Mouse (Mus musculus): ENCODE measurements around the gene Olfr286. TPM values are rescaled to one million over a fixed set of nuclear protein-coding genes. Genes with fewer than 3 reads are reported as not detected.

Olfr286 gene
- total RNA-seq (2021), result not detected
- long read RNA-seq, experiment 1, result 0 reads
- long read RNA-seq, experiment 2, result 0 reads

DNA sequence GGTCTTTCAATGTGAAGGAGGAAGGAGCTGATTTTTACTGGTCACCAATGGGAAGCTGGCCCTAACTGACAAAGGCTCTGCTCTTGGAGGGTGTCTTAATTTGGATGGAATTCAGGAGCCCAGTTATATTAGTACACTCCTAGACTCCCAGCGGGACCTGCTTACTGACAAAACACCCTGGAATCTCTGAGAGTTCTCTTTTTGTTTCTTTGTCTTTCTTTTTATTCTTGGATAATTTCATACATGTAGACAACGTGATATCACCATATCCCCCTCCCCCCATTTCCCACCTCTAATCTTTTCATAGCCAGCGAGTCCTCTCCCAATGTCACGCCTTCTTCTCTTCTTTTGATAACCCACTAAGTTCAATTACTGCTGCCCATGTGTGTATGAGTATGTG lies at the start of gene Olfr286:
Olfr286 (minus strand) TSS at position 101 of the 400 bp plus-strand sequence.
- no peak for DNase-seq
- intact Hi-C loops (cut with DNase I; ENCODE audit: low total_unique reads), result no loop called here

DNA sequence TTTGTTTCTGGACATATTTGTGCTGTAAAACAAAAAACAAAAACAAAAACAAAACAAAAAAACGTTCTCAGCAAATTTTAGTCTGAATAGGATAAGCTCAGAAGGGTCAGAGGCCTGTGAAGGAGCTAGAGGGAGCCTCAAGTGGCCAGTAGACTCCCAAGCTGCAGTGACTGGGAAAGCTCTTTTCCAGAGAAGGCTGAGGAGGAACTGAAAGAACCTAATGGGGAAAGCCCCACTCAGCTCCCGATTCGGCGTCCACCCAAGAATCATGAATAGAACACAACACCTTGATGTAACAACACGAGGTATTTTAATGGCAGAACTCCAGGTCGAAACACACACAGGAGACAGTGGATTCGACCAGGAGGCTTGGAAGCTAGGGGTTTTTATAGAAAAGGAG lies 23.5 kb upstream of the Olfr286 start:
- no peak for DNase-seq
- intact Hi-C loops (cut with DNase I; ENCODE audit: low total_unique reads), result no loop called here

DNA sequence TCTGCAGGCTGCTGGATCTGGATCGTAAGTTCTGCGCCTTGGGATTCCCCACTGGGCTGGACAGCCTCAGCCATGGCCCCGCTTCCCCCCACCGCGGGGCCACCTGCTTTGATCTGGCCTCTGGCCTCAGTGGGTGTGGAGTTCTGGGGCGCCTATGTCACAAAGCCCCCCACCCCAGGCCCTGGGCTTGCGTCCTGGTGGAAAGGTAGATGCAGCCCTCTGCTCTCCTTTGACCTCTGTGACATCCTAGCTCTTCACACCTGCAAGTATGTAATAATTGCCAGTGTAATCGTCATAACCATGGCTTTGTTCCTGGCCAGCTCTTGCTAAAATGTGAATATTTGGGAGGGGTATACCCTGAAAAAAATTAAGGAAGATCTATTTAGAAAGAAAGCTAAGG lies 22.9 kb upstream of the Olfr286 start, which contains the start of gene H1fnt:
H1fnt (minus strand) TSS at position 101 of the 400 bp plus-strand sequence.
- no peak for DNase-seq
- intact Hi-C loops (cut with DNase I; ENCODE audit: low total_unique reads), result no loop called here

DNA sequence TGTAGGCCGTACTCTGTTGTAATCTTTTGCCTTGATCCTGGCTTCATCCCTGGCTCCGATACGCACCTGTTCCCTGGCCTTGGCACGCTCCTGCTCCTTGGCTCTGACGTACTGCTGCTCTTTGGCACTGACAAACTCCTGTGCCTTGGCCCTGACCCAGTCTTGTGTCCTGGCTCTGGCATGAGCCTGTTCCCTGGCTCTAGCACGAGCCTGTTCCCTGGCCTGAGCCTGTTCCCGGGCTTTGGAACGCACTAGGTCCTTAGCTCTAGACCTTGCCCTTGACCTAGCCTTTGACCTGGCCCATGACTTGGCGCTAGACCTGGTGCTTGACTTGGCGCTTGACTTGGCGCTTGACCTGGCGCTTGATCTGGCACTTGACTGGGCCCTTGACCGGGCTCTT lies 22.0 kb upstream of the Olfr286 start:
- intact Hi-C loops (cut with DNase I; ENCODE audit: low total_unique reads), result no loop called here
- DNase-seq, result peak; percentile 17

DNA sequence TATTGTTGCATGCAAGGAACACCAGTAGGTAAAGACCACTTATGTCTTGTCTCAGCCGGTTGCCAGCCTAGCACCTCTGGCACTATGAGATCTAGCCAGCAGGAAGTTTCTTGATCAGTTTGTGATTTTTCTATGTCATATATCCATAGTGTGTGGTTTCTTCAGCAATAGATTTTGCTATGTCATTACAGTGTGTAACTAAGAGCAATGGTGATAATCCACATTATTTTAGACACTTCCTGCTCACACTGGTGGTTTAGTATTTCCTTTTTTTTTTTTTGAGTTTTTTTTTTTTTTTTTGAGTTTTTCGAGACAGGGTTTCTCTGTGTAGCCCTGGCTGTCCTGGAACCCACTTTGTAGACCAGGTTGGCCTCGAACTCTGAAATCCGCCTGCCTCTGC lies 1.2 kb upstream of the Olfr286 start:
- intact Hi-C loops (cut with DNase I; ENCODE audit: low total_unique reads), result no loop called here
- DNase-seq, result no peak

DNA sequence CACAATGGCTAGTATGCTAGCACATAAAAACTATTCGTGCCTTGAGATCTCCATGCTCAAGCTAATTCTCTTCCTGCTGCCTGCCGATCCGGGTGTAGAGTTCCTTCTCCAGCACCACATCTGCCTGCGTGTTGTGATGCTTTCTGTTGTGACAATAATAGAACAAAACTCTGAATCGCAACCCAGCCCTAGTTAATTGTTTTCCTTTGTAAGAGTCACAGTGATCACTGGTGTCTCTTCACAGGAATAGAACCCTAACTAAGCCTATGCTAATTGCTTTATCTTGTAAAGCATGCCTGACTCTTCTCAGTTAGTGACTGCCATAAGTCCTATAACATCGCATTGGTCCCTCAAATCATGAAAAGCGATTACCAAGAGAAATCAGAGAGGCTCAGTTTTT lies 8.2 kb downstream of the Olfr286 start:
- intact Hi-C loops (cut with DNase I; ENCODE audit: low total_unique reads), result no loop called here

DNA sequence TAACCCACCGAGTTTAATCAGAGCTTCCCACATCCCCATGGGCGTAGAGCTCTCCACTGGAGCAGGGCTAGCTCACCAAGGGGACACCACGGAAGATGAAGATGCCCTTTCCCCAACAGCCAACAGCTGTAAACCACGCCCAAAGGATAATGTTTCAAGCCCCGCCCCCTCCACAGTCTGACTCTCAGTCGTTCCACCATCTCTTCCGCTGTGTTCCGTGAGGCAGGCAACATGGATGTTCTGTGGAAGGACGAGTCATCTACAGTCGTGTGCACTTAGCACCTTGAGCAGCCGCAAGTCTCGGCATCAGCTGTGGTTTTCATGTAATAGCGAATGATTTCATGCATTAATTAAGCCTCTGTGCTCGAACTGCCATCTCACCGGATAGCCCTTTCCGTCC lies 8.6 kb downstream of the Olfr286 start:
- intact Hi-C loops (cut with DNase I; ENCODE audit: low total_unique reads), result no loop called here

More for the DNA sequence above, 8.2 kb downstream of the Olfr286 start:
- DNase-seq, result no peak

DNA sequence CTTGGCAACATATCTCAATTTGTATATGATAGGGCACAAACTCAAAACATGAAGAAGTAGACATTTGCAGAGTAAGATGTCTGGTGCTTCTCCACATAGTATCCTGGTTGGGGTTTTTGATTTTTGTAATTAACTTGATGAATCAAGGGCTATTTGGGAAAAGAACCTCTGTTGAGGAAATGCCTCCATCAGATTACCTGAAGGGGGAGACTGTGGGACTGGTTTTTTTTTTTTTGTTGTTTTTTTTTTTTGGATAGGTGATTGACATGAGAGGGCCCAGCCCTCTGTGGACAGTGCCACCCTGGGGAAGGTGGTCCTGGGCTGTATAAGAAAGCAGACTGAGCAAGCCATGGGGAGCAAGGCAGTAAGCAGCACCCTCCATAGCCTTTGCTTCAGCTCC lies 11.9 kb downstream of the Olfr286 start:
- intact Hi-C loops (cut with DNase I; ENCODE audit: low total_unique reads), result no loop called here
- no peak for DNase-seq

More for the DNA sequence above, 8.6 kb downstream of the Olfr286 start:
- DNase-seq, result no peak

DNA sequence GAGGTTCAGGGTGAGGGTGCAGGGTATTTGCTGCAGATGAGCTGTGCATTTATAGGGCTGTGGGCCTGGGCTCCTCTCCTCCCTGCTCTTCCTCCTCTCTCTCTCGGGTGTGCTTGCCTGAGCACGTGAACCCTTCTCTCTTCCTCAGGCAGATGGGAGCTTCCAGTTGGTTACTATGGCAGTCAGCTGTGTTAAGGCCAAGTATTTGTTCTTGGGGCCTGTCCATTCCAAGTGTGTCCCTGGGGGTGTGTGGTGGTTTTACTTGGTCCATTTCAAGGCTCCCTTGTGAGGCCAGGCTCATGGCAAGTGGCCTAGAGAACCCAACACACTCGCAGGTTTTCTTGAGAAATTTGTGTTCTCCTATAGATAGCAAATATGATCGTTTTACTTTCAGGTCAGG lies 13.4 kb downstream of the Olfr286 start, which contains the start of the genes Gm44579 and Olfr287:
Gm44579 (minus strand) TSS at position 101 of the 400 bp plus-strand sequence.
Olfr287 (minus strand) TSS at position 180 of the 400 bp plus-strand sequence.
- intact Hi-C loops (cut with DNase I; ENCODE audit: low total_unique reads), result no loop called here
- no peak for DNase-seq

DNA sequence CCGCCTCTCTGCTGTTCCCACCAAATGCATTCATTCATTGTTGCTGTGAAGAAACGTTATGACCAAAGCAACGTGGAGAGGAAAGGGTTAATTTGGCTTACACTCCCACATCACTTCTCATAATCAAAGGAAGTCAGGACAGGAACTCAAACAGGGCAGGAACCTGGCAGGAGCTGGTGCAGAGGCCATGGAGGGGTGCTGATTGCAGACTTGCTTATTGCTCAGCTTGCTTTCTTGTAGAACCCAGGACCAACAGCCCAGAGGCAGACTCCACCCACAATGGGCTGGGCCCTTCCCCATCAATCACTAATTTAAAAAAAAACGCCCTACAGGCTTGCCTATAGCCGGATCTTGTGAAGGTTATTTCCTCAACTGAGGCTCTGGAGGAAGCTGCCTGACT lies 20.1 kb downstream of the Olfr286 start:
- intact Hi-C loops (cut with DNase I; ENCODE audit: low total_unique reads), result no loop called here
- DNase-seq, result no peak

DNA sequence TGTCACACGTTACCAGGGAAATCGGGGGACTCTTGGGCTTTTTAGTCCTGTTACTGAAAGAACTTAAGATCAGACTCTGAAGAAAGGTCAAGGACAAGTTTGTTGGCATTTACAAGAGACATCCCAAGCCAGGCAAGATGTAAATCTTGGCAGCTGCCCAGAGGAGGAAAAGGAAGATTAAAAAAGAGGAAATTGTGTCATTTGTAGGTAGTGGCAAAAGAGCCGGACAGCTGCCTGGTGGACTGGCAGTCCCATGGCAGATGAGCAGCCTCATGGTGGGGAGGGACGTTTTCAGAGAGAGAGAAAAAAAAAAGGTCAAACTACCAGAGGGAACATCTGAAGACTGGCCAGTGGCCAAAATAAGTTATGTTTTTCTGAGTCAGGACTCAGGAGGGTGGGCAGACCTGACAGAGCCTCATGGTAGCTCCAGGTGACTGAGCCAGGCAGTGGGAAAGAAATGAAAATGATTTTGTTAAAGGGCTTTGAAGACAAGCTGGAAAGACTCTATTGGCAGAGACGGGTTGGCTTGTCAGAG lies 20.8 kb downstream of the Olfr286 start:
- DNase-seq, result no peak
- intact Hi-C loops (cut with DNase I; ENCODE audit: low total_unique reads), result no loop called here

DNA sequence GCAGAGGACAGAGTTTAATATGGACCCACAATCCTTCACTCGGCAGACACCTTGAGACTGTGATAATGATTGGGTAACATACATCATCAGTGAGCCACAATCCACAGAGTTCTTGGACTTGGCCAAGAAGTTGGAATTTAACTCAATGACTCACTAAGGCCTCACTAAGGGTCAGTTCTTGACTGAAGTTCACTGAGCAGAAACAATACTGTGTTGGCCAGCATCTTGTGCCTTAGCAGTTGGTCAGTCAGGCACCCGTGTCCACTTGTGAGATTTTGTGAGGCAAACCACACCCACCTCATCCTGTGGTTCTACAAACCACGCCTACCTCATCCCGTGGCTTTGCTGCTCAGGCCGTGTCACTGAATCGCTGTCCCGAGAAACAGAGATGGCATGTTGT lies 24.6 kb downstream of the Olfr286 start:
- intact Hi-C loops (cut with DNase I; ENCODE audit: low total_unique reads), result no loop called here
- no peak for DNase-seq

DNA sequence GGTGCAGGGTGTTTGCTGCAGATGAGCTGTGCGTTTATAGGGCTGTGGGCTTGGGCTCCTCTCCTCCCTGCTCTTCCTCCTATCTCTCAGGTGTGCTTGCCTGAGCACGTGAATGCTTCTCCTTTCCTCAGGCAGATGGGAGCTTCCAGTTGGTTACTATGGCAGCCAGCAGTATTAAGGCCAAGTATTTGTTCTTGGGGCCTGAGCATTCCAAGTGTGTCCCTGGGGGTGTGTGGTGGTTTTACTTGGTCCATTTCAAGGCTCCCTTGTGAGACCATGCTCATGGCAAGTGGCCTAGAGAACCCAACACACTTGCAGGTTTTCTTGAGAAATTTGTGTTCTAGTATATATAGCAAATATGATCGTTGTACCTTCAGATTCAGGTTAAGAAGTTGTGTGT lies 38.8 kb downstream of the Olfr286 start, which contains the start of gene Olfr288:
Olfr288 (minus strand) TSS at position 101 of the 400 bp plus-strand sequence.
- intact Hi-C loops (cut with DNase I; ENCODE audit: low total_unique reads), result no loop called here
- no peak for DNase-seq

DNA sequence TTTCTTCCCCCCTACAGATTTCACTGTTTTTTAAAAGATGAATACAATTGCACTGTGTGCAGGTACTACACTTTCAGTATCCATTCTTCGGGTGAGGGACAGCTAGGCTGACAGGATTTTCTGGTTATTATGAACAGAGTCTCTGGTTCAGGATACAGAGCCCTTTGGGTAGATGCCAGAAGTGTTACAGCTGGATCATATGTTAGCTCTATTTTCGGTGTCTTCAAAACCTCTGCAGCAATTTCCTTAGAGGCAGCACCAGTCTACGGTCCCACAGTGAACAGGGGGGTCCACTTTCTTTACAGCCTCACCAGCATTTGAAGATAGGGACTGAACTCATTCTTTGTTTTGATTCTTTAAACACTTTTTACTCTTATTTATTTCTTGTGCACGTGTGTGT lies 49.8 kb downstream of the Olfr286 start:
- DNase-seq, result no peak
- intact Hi-C loops (cut with DNase I; ENCODE audit: low total_unique reads), result loop anchor here (5.0 kb wide), 1 partner anchor 208 kb away; no protein-coding TSS in a partner anchor

DNA sequence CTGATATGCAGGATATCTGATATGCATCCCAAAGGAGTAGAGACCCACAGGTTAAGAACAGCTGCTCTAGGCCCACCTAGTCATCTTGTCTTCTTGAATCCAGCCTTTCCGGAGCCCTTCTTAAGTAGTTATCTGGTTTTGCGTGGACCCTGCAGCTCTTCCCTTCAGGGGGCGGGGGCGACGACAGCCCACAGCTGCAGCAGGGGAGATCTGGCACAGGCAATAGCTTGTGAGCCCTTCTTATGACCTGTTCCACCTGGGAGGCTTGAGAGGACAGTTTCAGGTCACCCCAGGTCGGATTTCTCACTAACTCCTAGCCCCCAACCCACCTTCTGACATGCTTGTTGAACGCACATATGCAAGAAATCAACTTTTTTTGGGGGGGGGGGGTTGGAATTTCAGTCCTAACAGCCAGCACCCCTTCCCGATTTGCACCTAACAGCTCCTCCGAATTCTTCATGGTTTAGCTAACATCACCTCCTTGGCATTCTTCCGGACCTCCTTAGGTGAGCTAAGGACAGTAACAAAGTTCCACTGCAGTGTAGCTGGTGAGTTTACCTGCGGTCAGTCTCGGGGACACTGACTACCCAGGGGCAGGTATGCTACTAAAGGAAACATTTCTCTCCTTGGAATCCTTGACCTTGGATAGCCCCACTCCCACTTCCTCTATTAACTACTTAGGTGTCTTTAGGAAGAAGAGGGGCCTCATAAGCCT lies 52.2 kb downstream of the Olfr286 start:
- no peak for DNase-seq
- intact Hi-C loops (cut with DNase I; ENCODE audit: low total_unique reads), result loop anchor here (5.0 kb wide), 1 partner anchor 210 kb away; no protein-coding TSS in a partner anchor

DNA sequence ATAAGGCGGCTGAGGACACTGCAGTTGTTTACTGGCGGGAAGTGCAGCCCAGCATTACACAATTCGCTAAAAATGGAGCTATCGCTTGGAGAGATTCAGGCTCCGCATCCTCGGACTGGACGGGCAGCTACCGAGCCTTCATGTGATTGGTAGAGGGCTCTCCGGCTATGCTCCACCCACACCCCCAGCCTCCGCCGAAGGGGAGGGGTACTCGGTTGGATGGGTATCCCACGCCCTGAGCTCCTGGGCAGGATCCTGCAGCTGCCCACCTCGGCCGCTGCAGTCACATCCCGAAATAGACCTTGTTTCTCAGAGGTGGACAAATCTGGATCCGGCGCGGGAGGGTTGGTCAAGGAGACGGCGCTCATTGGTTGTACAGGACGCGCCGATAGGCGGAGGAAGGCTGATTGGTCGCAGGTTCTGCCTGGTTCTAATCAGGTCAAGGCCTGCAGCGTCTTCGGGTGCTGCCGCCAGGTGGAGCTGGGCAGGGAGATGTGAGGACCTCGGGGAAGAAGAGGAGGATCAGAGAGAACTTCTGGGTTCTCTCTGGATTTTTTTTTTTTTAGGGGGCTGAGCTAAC lies 53.0 kb downstream of the Olfr286 start:
- intact Hi-C loops (cut with DNase I; ENCODE audit: low total_unique reads), result loop anchor here (5.0 kb wide), 1 partner anchor 211 kb away; no protein-coding TSS in a partner anchor
- DNase-seq, result peak; percentile 94

DNA sequence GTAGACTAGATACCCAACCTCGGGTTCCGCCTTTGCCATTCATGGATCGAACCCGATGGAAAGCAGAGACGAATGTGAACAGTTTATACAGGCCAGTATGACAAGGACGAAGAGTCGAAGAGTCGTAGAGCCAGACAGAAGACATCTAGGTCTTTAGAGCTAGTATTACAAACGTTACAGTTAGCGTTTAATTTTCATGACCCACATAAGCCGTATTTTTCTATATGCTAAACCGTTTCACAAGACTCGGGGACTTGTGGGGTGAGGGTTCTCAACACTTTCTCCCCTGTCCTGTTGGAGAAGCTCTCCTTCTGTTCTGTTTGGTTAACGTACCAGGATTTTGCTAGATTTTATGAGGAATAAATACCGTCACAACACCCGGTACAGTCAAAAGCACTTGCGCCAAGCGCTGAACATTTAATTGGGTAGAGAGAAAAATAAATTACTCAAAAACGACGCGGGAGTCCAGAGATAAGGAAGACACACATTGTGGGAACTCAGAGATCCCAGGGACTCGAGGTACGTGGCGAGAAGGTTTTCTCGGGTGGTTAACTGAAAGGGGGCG lies 53.6 kb downstream of the Olfr286 start:
- DNase-seq, result no peak
- intact Hi-C loops (cut with DNase I; ENCODE audit: low total_unique reads), result loop anchor here (5.0 kb wide), 1 partner anchor 212 kb away; no protein-coding TSS in a partner anchor

DNA sequence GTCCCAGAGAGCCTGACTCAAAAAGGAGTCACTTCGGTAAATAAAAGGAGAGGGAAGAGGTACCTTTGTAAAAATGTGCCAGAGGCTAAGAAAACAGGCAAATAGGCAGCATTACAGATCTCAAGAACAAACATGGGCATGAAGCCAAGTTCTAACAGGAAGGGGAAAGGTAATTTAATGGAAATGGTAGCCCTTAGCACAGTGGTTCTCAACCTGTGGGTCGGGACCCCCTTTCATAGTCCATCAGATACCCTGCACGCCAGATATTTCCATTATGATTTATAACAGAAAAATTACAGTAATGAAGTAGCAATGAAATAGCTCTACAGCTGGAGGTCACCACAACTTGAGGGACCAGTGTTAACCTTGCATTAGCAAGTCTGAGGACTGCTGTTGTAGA lies 56.9 kb downstream of the Olfr286 start:
- no peak for DNase-seq
- intact Hi-C loops (cut with DNase I; ENCODE audit: low total_unique reads), result no loop called here

All from gastrocnemius, postnatal 14 days (tissue).